Mouse (Mus musculus) T-helper 17 cell (primary cell): ENCODE results near the gene Tufm.
"Not testable (repeated sequence)": the region's sequence is repeated elsewhere in the genome, so short reads cannot be mapped to it uniquely, and the experiment has no call there.

Source experiments
- in situ Hi-C, 2 experiments: fragments of 300-600 bp; cut with MboI, MseI; formaldehyde crosslinking; loops; 1 replicate in 1 of 2; 2 replicates in 1 of 2; pipeline ENCODE4 v1.15.1; 2025; ENCODE audit warnings: high pct_unique_total_duplicates in 2 of 2

Gene Tufm

GRCm38 (mm10) chr7:126465246-126466030, 21.7 kb upstream of the Tufm start:
- in situ Hi-C loops: no loop called here

DNA sequence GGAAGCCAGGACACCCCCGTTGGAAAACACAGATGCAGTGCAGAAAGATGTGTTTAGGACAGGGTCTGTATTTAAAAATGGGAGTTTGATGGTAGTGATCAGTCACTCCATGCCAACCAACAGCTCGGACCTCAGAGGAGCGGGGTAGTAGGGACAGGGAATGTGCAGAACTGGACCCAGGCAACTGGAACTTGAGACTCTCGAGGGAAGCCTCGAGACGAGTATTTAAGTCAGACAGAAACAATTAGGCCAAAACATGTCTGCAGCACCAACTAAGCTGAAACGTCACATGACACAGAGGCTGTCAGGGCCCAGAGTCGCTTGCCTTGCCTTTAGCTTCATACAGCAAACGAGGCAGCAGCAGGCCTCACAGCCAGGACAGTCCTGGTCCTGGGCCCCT, 21.0 kb upstream of the Tufm start:
- in situ Hi-C loops: no loop called here

DNA sequence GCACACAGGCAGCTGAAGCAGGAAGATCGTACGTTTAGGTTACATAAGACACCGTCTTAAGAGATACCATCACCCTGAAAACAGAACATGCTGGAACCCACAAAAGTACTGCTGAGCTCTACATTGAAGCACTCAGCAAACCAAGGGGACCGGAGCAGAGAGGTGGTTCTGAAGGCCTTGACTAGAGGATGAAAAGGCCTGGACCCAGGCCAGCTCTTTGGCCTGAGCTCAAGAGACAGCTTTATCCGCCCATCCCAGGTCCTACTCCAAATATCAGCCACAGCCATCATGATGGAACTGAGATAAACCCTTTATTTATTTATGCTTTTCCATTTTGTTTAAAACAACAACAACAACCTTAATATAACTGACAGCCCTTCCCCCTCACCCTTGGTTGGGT, 20.5 kb upstream of the Tufm start:
- in situ Hi-C loops: no loop called here

GRCm38 (mm10) chr7:126467271-126467670, 19.9 kb upstream of the Tufm start:
- in situ Hi-C loops: no loop called here

DNA sequence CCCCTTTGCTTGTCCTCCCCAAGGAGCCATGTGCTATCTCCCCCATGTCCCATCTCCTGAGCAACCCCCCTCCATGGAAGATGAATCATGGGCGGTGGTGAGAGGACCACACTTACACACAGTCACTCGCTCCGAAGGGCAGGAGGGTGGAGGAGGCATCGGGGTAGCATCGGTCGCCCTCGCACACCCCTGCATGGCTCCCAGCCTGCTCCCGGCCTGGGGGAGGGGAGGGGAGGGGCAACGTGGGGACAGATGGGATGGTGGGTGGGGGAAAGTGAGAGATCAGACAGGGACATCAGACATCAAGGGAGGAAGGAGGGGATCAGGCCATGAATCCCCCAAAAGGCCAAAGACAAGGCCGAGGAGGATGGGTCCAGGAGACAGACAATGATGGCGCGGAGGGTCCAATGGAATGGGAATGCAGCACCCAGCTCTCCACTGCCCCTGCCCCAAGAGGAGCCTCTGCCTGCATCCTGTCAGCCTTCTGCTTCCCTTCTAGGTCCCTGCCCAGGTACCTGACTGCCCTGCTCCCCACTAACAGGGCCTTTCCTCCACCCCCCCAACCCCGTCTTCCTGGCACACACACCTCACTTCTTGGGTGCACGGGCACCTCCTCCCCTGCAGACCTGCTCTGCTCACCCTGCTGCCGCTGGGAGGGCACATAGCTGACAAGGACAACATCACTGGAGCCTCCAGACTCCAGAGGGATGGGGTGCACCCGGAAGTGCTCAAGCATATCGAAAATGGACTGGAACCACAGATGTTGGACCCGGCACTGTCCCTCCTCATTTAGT, 19.1 kb upstream of the Tufm start:
- in situ Hi-C loops: no loop called here

DNA sequence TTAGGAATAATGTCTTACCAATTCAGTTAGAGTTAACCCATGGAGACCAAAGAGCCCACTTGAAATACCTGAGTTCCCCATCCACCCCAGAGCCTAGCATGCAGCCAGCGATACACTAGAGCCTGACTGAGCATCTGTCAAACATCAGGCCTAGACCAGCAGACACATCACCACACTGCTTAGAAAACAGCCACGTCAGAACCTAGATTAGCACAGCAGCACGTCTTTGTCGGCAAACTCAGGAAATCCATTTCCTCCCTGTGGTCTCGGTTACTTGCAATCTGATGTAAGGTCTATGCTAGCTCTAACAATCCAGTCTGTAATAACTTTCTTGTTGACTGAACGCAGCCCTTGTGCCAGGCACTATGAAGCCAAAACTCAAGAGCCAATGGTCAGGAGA, 17.1 kb upstream of the Tufm start:
- in situ Hi-C loops: loop anchor here in 1 of 2 experiments (10.0 kb wide), 1 partner anchor 725 kb away; the partner anchor contains the start of gene Cd2bp2

DNA sequence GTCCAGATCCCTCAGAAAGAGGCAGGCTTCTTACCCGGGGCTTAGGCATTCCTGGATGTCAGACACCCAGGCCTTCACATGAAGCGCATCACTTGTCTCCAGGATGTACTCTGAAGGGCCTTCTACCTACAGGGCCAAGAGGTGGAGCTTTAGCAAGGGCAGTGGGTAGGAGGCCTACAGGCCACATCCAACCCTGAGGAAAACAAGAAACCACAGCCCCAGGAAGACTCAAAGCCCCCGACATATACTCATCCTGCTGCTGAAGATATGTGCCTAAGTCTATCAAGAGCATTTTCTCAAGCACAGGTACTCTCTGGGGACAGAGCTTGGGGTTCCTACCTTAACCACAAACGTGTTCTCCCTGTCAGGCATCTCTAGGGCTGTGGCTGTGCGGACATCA, 15.8 kb upstream of the Tufm start:
- in situ Hi-C loops: loop anchor here in 1 of 2 experiments (10.0 kb wide), 1 partner anchor 723 kb away; the partner anchor contains the start of gene Cd2bp2

- in situ Hi-C loops: loop anchor here in 1 of 2 experiments (10.0 kb wide), 1 partner anchor 723 kb away; the partner anchor contains the start of gene Cd2bp2
These were observed 15.3 kb upstream of the Tufm start for GRCm38 (mm10) chr7:126471853-126472252.

- in situ Hi-C loops: loop anchor here in 1 of 2 experiments (10.0 kb wide), 1 partner anchor 722 kb away; the partner anchor contains the start of gene Cd2bp2
These were observed 14.9 kb upstream of the Tufm start for GRCm38 (mm10) chr7:126472306-126472705.

DNA sequence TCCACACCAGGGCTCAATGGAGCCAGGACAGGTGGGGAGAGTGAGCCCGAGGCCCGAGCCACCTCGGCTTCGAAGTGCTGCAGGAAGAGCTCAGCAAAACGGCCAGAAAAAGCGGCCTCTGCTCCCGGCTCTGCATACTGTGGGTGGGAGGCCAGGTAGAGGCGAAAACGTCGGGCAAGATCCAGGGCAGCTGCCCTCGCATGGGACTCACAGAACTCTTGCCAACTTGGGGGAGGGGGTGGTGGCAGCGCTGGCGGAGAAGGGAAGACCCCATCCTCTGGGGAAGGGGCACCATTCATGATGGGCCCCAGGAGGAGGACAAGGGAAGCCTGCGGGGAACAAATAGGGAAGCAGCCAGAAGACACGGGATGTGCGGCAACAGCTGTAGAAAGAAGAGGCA, 14.4 kb upstream of the Tufm start:
- in situ Hi-C loops: loop anchor here in 1 of 2 experiments (10.0 kb wide), 1 partner anchor 722 kb away; the partner anchor contains the start of gene Cd2bp2

DNA sequence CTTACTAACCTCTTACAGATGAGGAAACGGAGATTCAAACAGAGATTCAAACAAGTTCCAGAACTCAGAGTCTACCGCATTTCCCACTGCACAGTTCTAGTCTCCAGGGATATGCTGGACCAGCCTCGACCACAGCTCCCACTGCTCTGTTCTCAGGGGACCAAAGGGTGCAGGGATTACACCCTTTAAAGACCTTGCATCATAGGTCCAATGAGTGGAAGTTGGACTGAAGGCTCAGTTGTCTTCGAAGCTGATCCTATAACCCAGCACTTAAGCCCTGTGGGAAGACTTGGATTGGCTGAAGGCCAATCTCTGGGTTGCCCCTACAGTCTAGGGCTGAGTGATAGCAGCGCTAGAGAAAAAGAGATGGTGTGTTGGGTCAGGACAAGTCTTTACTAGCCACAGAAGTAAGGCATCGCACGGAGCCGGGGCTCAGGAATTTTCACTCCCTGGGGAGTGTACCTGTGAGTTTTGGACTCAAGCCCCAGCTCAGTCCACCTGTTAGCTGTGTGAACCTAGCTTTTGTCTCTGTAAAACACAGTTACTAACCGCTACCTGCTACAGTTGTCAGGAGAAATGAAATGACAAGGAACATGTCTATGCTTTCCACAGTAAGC, 13.6 kb upstream of the Tufm start:
- in situ Hi-C loops: loop anchor here in 1 of 2 experiments (10.0 kb wide), 1 partner anchor 721 kb away; the partner anchor contains the start of gene Cd2bp2

- in situ Hi-C loops: loop anchor here in 1 of 2 experiments (10.0 kb wide), 1 partner anchor 720 kb away; the partner anchor contains the start of gene Cd2bp2
These were observed 12.6 kb upstream of the Tufm start for GRCm38 (mm10) chr7:126474486-126474955.

DNA sequence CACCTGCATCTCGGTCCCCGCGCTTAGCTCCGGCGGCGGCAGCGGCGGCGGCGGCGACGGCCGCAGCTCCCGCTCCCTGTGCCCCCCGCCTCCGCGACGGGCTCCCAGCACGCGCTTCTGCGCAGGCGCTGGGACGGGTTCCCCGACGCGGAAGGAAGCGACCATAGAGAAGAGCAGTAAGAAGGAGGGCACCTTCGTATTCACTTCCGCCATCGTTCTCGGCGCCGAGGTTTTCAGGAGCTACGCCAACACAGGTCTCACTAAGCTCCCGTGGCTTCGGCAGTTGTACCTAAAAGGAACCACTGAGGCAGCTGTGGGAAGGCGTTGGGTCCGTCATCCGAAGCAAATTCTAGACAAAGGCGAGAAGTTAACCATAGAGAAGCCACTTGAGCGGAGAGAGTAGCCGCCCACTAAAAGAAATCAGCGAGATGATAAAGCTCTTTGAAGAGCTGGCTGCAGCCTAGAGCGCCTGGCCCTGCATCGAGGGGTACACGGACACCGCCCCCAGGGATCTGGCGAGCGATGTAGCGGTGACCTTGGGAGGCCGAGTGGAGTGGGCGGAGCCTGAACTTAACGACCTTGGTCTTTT, 12.1 kb upstream of the Tufm start, which contains the start of gene Sh2b1:
Gene Sh2b1 (minus strand): TSS at position 432 of the 589 bp plus-strand sequence.
- in situ Hi-C loops: loop anchor here (5.0 to 10.0 kb wide), 3 partner anchors 52 to 720 kb away; partner anchors contain the start of genes Cd2bp2 (in 1 of the 2) and Ppp4c (in 1 of the 2)

DNA sequence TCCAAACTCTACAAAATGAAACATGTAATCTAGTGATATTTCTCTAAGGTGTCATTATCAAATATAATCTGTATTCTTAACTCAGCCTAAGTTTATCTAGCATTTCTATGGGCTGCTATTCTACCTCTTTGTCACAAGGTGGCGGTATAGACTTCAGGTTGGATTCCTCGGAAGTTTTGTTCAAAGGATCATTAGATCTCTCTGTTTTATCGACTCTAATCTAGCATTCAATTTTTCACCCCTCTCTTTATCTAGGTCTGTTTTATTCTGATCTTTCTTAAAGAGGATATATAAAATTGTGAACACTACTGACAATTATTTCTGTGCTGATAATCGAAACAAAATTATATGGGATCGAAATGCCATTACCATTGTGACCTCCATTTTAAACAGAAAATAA, 5.5 kb upstream of the Tufm start:
- in situ Hi-C loops: no loop called here

DNA sequence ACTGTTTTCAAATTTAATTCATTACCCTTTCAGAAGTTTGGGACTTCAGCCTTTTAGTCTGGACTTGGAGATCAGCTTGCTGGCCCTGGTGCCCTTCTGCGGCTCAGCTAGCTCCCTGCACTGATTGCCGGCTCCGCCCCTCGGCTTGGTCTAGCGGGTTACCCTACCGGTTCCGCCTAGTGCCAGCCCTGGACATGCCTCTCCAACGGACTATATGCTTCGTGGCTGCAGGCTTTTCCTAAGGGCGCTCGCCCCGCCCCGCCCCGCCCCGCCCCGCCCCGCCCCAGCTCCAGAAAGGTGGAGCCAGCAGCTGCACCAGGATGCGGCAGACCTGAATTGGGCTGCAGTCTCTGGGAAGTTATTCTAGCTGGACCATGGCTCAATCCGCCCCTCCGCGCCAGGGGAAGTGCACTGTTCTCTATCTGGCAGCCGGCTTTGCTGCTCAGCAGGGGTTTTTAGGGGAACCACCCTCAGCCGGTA, 4.7 kb upstream of the Tufm start:
- in situ Hi-C loops: no loop called here

DNA sequence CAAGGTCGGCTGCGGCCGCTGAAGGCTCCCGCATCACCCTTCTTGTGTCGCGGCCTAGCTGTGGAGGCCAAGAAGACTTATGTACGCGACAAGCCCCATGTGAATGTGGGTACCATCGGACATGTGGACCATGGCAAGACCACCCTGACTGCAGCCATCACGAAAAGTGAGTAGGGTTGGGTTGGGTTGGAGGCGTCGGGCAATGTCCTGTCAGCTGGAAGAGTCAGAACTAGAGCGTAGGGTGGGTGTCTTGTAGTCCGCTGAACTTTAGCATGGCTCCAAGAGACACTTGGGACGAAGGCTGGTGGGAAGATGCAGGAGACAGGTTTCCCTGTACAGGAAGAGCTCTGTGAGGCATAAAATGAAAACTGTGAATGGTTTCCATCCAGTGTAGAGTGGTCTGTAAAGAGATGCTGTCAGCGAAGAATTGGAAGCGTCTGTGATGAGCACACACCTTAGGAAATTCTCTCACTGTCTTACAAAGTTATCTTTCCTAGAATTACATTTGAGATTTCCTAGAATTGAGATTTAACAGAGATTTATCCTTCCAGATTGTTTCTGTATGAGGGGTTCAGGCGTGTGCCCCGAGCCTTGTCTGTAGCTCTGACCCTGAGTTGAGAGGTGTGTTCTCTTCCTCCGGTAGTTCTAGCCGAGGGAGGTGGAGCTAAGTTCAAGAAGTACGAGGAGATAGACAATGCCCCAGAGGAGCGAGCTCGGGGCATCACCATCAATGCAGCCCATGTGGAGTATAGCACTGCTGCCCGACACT, 640 bp downstream of the Tufm start:
- in situ Hi-C loops: not testable (repeated sequence)

- in situ Hi-C loops: loop anchor here in 1 of 2 experiments (5.0 kb wide), 1 partner anchor 56 kb away; no protein-coding TSS in a partner anchor
These were observed 3.8 kb downstream of the Tufm start for GRCm38 (mm10) chr7:126491005-126491404.

DNA sequence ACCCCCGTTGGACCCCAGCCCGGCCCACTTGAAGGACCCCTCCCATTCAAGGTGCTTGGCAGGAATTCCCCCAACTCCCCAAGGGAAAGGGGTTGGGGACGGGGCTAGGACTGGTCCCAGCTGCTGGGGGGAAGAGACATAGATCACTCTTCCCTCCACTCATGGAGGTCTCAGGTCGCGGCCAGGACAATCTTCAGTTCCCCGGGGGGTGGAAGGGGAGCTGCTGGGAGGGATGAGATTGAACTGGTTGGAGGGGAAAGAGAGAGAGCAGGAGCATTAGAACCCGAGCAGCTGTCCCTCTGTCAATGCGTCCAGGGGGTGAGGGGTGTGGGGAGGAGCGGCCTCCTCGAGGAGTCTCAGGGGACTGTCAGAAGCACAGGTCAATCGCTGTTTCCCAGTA, 4.8 kb downstream of the Tufm start:
- in situ Hi-C loops: loop anchor here in 1 of 2 experiments (5.0 kb wide), 1 partner anchor 55 kb away; no protein-coding TSS in a partner anchor

DNA sequence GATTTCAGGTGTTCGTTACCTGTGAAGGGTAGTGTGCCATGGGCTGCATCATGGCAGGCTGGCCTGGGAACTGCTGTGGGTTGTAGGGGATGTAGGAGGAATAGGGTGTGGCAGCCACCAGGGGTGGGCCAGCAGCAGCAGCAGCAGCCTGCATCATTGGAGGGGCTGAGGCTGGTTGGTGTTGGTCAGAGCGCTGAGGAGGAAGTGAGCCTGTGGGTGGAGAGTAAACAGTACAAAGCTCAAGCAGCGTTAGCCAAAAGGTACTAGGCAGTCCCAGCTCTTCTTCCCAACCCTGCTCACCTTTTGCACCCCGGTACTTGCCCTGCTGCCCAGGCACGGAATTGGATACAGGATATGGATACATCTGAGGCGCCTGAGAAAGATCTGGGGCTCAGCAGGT, 7.0 kb downstream of the Tufm start:
- in situ Hi-C loops: loop anchor here in 1 of 2 experiments (5.0 kb wide), 1 partner anchor 53 kb away; no protein-coding TSS in a partner anchor

DNA sequence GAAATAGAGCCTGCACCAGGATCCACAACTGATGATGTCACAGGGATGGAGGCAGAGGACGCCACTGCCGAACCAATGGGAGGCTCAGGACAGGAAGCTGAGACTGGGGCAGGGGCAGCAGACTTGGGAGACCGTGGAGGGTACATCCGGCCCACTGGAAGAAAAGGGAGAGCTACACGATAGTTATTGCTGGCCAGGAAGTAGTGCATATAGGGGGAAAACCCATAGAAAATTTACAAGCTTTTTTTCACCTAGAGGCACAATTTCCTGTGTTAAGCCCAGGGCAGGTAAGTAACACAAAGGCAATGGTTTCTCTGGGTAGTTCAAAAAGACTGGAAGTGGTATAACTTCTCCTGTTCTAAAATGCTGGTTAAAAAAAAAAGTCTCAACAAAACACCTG, 9.3 kb downstream of the Tufm start:
- in situ Hi-C loops: no loop called here
